Mouse (Mus musculus): Measurements from ENCODE around the gene Klk14. TPM values are rescaled to one million over a fixed set of nuclear protein-coding genes. Genes with fewer than 3 reads are reported as not detected.

Gene Klk14
- polyA plus RNA-seq, 1 experiment, result not detected

- Histone ChIP-seq H3K4me3 (ENCODE audit: insufficient read depth, low read length) (no peak within 1 kb of the TSS), H3K27ac (ENCODE audit: insufficient read depth, low read length) (no peak within 1 kb of the TSS), H3K4me1 (ENCODE audit: control insufficient read depth, insufficient read depth, low read length) (no peaks in the 10 kb centered on the region)
- TF ChIP-seq POLR2A (IDR thresholded peaks at IDR 0.05; ENCODE audit: extremely low read depth, insufficient read depth, low read length) (no peak), CTCF (IDR thresholded peaks at IDR 0.05; ENCODE audit: extremely low read depth, insufficient read depth, low read length) (no peak)
These were observed 22.0 kb downstream of the Klk14 start, which contains the start of gene Klk13 for GRCm38 (mm10) chr7:43712267-43712666. Klk13 (plus strand) TSS chr7:43712567.

DNA sequence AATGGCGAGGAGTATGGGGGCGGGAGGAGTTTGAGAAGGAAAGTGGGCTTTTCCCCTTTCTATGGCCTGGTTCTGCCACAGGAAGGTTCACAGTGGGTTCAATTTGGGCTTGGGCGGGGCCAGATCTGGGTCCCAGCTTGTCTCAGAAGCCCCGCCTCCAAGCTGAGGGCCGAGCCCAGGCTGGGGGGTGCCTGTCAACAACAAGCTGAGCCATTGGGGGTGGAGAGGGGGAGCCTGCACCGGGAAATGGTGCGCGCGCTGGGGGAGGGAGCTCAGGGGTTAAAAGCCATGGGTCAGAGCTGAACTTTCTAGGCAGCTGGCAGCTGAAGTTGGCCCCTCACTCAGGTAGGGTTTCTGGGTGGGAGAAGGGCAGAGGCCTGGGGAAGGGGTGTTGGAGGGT is 22.7 kb downstream of the Klk14 start:
- no peak for TF ChIP-seq CTCF (IDR thresholded peaks at IDR 0.05; ENCODE audit: extremely low read depth, insufficient read depth, low read length)
- TF ChIP-seq POLR2A (IDR thresholded peaks at IDR 0.05; ENCODE audit: extremely low read depth, insufficient read depth, low read length), result no peak
- H3K4me1 ChIP-seq (ENCODE audit: control insufficient read depth, insufficient read depth, low read length), result no peaks in the 10 kb centered on the region
- H3K4me3 ChIP-seq (ENCODE audit: insufficient read depth, low read length), result no peak overlapping the region
- H3K27ac ChIP-seq (ENCODE audit: insufficient read depth, low read length), result no peak overlapping the region

- TF ChIP-seq POLR2A (IDR thresholded peaks at IDR 0.05; ENCODE audit: extremely low read depth, insufficient read depth, low read length) (no peak), CTCF (IDR thresholded peaks at IDR 0.05; ENCODE audit: extremely low read depth, insufficient read depth, low read length) (no peak)
- no peaks in the 10 kb centered on the region for H3K4me1 ChIP-seq (ENCODE audit: control insufficient read depth, insufficient read depth, low read length)
- H3K4me3 ChIP-seq (ENCODE audit: insufficient read depth, low read length), result no peak overlapping the region
- H3K27ac ChIP-seq (ENCODE audit: insufficient read depth, low read length), result no peak overlapping the region
These were observed 23.6 kb downstream of the Klk14 start for GRCm38 (mm10) chr7:43713741-43714351.

Other genes with a start within 250 kb of the Klk14 start
- gene Cldnd2, start 249.6 kb upstream of the Klk14 start, polyA plus RNA-seq (2012; rRNA removed), result not detected in 2 replicates
- gene Etfb, start 246.3 kb upstream of the Klk14 start, polyA plus RNA-seq (2012; rRNA removed), result 89.4 and 94.5 TPM in 2 replicates
- gene Gm45233, start 246.3 kb upstream of the Klk14 start, polyA plus RNA-seq (2012; rRNA removed), result 0.78 and 2.1 TPM in 2 replicates
- 1.7 and 3.2 TPM in 2 replicates for gene Vsig10l, start 227.3 kb upstream of the Klk14 start, polyA plus RNA-seq (2012; rRNA removed)
- 42.2 and 46.0 TPM in 2 replicates for gene Iglon5, start 200.3 kb upstream of the Klk14 start, polyA plus RNA-seq (2012; rRNA removed)
- gene 4931406B18Rik, start 184.5 kb upstream of the Klk14 start, polyA plus RNA-seq (2012; rRNA removed), result not detected in 2 replicates
- 9.3 and 11.2 TPM in 2 replicates for gene Cd33, start 146.0 kb upstream of the Klk14 start, polyA plus RNA-seq (2012; rRNA removed)
- 5.9 and 6.1 TPM in 2 replicates for gene Zfp658, start 128.2 kb upstream of the Klk14 start, polyA plus RNA-seq (2012; rRNA removed)
- 8.7 and 9.2 TPM in 2 replicates for gene Zfp719, start 110.8 kb upstream of the Klk14 start, polyA plus RNA-seq (2012; rRNA removed)
- 0.15 and 0.21 TPM in 2 replicates for gene Zfp819, start 83.2 kb upstream of the Klk14 start, polyA plus RNA-seq (2012; rRNA removed)
- 0.04 TPM in 1 of 2 replicates, not detected in the other for gene Ceacam18, start 55.7 kb upstream of the Klk14 start, polyA plus RNA-seq (2012; rRNA removed)
- gene Siglece, start 30.3 kb upstream of the Klk14 start, polyA plus RNA-seq (2012; rRNA removed), result 1.1 and 1.6 TPM in 2 replicates
- gene Ctu1, start 18.4 kb upstream of the Klk14 start, polyA plus RNA-seq (2012; rRNA removed), result 8.1 and 8.6 TPM in 2 replicates
- 0.04 TPM in 1 of 2 replicates, not detected in the other for gene Klk13, start 22.1 kb downstream of the Klk14 start, polyA plus RNA-seq (2012; rRNA removed)
- gene Klk12, start 78.5 kb downstream of the Klk14 start, polyA plus RNA-seq (2012; rRNA removed), result not detected in 2 replicates
- gene Klk11, start 84.2 kb downstream of the Klk14 start, polyA plus RNA-seq (2012; rRNA removed), result not detected in 2 replicates
- gene Klk10, start 90.6 kb downstream of the Klk14 start, polyA plus RNA-seq (2012; rRNA removed), result 0.27 and 0.32 TPM in 2 replicates
- gene Klk9, start 101.5 kb downstream of the Klk14 start, polyA plus RNA-seq (2012; rRNA removed), result 0.11 TPM in 1 of 2 replicates, not detected in the other
- gene Klk8, start 107.2 kb downstream of the Klk14 start, polyA plus RNA-seq (2012; rRNA removed), result 3.1 and 7.6 TPM in 2 replicates
- 0.11 TPM in 1 of 2 replicates, not detected in the other for gene Klk7, start 120.9 kb downstream of the Klk14 start, polyA plus RNA-seq (2012; rRNA removed)
- gene Klk6, start 134.1 kb downstream of the Klk14 start, polyA plus RNA-seq (2012; rRNA removed), result 4.9 and 11.6 TPM in 2 replicates
- gene Klk5, start 151.6 kb downstream of the Klk14 start, polyA plus RNA-seq (2012; rRNA removed), result not detected in 2 replicates
- gene Klk4, start 190.7 kb downstream of the Klk14 start, polyA plus RNA-seq (2012; rRNA removed), result not detected in 2 replicates
- not detected in 2 replicates for gene Klk15, start 243.3 kb downstream of the Klk14 start, polyA plus RNA-seq (2012; rRNA removed)